Mouse (Mus musculus) CH12.LX (cell line): Measurements from ENCODE around the gene Myh13. TPM values are rescaled to one million over a fixed set of nuclear protein-coding genes. Genes with fewer than 3 reads are reported as not detected.

Experiments
- DNase-seq: peaks from one replicate; pipeline ENCODE4 v3.0.0-alpha.2; 2013; ENCODE audit errors: extremely low read depth
- H3K27ac ChIP-seq: 2 replicates; pipeline ENCODE4 v1.5.1; 2012; ENCODE audit warnings: low read depth, mild to moderate bottlenecking, control low read depth, moderate library complexity; ENCODE audit not compliant: insufficient read depth
- H3K27me3 ChIP-seq: replicated peaks from 2 replicates; pipeline ENCODE3; 2012; ENCODE audit warnings: inconsistent platforms
- H3K36me3 ChIP-seq, 2 experiments: replicated peaks in 1 of 2; 2 replicates each; pipeline versions ENCODE3 to v1.6.1; 2012; ENCODE audit warnings: inconsistent platforms in 1 of 2, low read length in 1 of 2, mild to moderate bottlenecking in 1 of 2, mixed read lengths in 1 of 2, moderate library complexity in 1 of 2; ENCODE audit not compliant: control insufficient read depth in 1 of 2, insufficient read depth in 1 of 2
- H3K4me1 ChIP-seq, 2 experiments: 2 replicates each; pipeline ENCODE4 v1.6.1; 2012; ENCODE audit warnings: inconsistent platforms in 1 of 2, moderate library complexity in 1 of 2; ENCODE audit not compliant: insufficient read depth in 2 of 2, control insufficient read depth in 1 of 2
- H3K4me2 ChIP-seq: 2 replicates; pipeline ENCODE4 v1.6.1; 2012; ENCODE audit warnings: low read depth, mild to moderate bottlenecking, control low read depth; ENCODE audit not compliant: poor library complexity, insufficient read depth, severe bottlenecking
- H3K4me3 ChIP-seq, 3 experiments: fragments of 150-350 bp in 1 of 3; sonication (generic) in 1 of 3; replicated peaks in 1 of 3; 2 replicates each; pipeline versions ENCODE3 to v1.5.1; 2011 to 2012; ENCODE audit warnings: low read depth in 2 of 3, low read length in 2 of 3, mild to moderate bottlenecking in 2 of 3, moderate library complexity in 2 of 3, control low read depth in 1 of 3, improper control_type of control experiment in 1 of 3, inconsistent platforms in 1 of 3, mixed read lengths in 1 of 3; ENCODE audit not compliant: poor library complexity in 1 of 3
- H3K79me2 ChIP-seq: replicated peaks from 2 replicates; pipeline ENCODE4 v1.6.1; 2012; ENCODE audit warnings: mild to moderate bottlenecking, moderate library complexity; ENCODE audit not compliant: control insufficient read depth, poor library complexity, insufficient read depth, severe bottlenecking; ENCODE audit errors: extremely low read depth
- H3K9ac ChIP-seq: 2 replicates; pipeline ENCODE4 v1.6.1; 2012; ENCODE audit warnings: low read depth, mild to moderate bottlenecking, control low read depth, moderate library complexity; ENCODE audit not compliant: insufficient read depth
- H3K9me3 ChIP-seq: replicated peaks from 2 replicates; pipeline ENCODE3; 2012; ENCODE audit warnings: low read length, inconsistent platforms, mixed read lengths
- CTCF ChIP-seq, 2 experiments: IDR thresholded peaks in 1 of 2; conservative IDR thresholded peaks in 1 of 2; 2 replicates each; pipeline ENCODE4 v1.5.1; 2011 to 2012; ENCODE audit warnings: low read depth in 2 of 2, low read length in 2 of 2, improper control_type of control experiment in 1 of 2, inconsistent platforms in 1 of 2, mild to moderate bottlenecking in 1 of 2, moderate library complexity in 1 of 2
- E2F4 ChIP-seq: IDR thresholded peaks from 2 replicates; pipeline ENCODE4 v1.6.1; 2011; ENCODE audit warnings: low read depth, low read length, improper control_type of control experiment; ENCODE audit not compliant: insufficient replicate concordance
- ELF1 ChIP-seq: IDR thresholded peaks from 2 replicates; pipeline ENCODE4 v1.6.1; 2014; ENCODE audit warnings: low read depth, mild to moderate bottlenecking, inconsistent platforms, low read length, improper control_type of control experiment
- ETS1 ChIP-seq: conservative IDR thresholded peaks from 2 replicates; pipeline ENCODE4 v1.6.1; 2012; ENCODE audit warnings: low read depth, mild to moderate bottlenecking, inconsistent platforms, low read length, improper control_type of control experiment, moderate library complexity
- IRF4 ChIP-seq: IDR thresholded peaks from 2 replicates; pipeline ENCODE4 v1.6.1; 2014; ENCODE audit warnings: low read depth, mild to moderate bottlenecking, inconsistent platforms, low read length, improper control_type of control experiment
- JUND ChIP-seq: conservative IDR thresholded peaks from 2 replicates; pipeline ENCODE4 v1.6.1; 2011; ENCODE audit warnings: low read depth, low read length, improper control_type of control experiment
- KAT2A ChIP-seq: IDR thresholded peaks from 2 replicates; pipeline ENCODE4 v1.6.1; 2012; ENCODE audit warnings: low read length, improper control_type of control experiment, inconsistent platforms; ENCODE audit not compliant: insufficient replicate concordance
- MAZ ChIP-seq: IDR thresholded peaks from 2 replicates; pipeline ENCODE4 v1.6.1; 2012; ENCODE audit warnings: low read depth, mild to moderate bottlenecking, inconsistent platforms, low read length, improper control_type of control experiment, moderate library complexity
- MEF2A ChIP-seq: IDR thresholded peaks from 2 replicates; pipeline ENCODE4 v1.6.1; 2014; ENCODE audit warnings: low read depth, mild to moderate bottlenecking, inconsistent platforms, low read length, improper control_type of control experiment, borderline replicate concordance
- PAX5 ChIP-seq: IDR thresholded peaks from 2 replicates; pipeline ENCODE4 v1.6.1; 2012; ENCODE audit warnings: low read length, inconsistent platforms, mixed read lengths
- RAD21 ChIP-seq: IDR thresholded peaks from 2 replicates; pipeline ENCODE4 v1.6.1; 2011; ENCODE audit warnings: low read depth, mild to moderate bottlenecking, low read length, improper control_type of control experiment, moderate library complexity
- SIN3A ChIP-seq: IDR thresholded peaks from 2 replicates; pipeline ENCODE4 v1.6.1; 2012; ENCODE audit warnings: low read length, improper control_type of control experiment, inconsistent platforms
- SMC3 ChIP-seq: IDR thresholded peaks from 2 replicates; pipeline ENCODE4 v1.6.1; 2011; ENCODE audit warnings: low read depth, low read length, improper control_type of control experiment
- TCF12 ChIP-seq: IDR thresholded peaks from 2 replicates; pipeline ENCODE4 v1.6.1; 2014; ENCODE audit warnings: low read depth, mild to moderate bottlenecking, inconsistent platforms, low read length, improper control_type of control experiment
- UBTF ChIP-seq: IDR thresholded peaks from 2 replicates; pipeline ENCODE4 v1.6.1; 2012; ENCODE audit warnings: low read depth, mild to moderate bottlenecking, inconsistent platforms, low read length, improper control_type of control experiment, moderate library complexity
- USF2 ChIP-seq: conservative IDR thresholded peaks from 2 replicates; pipeline ENCODE4 v1.6.1; 2011; ENCODE audit warnings: low read depth, low read length, improper control_type of control experiment
- ZC3H11A ChIP-seq: IDR thresholded peaks from 2 replicates; pipeline ENCODE4 v1.6.1; 2012; ENCODE audit warnings: low read depth, mild to moderate bottlenecking, inconsistent platforms, low read length, improper control_type of control experiment
- ZKSCAN1 ChIP-seq: IDR thresholded peaks from 2 replicates; pipeline ENCODE4 v1.6.1; 2012; ENCODE audit warnings: low read depth, inconsistent platforms, low read length, improper control_type of control experiment, borderline replicate concordance
- ZMIZ1 ChIP-seq: IDR thresholded peaks from 2 replicates; pipeline ENCODE4 v1.6.1; 2012; ENCODE audit warnings: low read depth, mild to moderate bottlenecking, inconsistent platforms, low read length, improper control_type of control experiment
- ZNF384 ChIP-seq: IDR thresholded peaks from 2 replicates; pipeline ENCODE4 v1.6.1; 2012; ENCODE audit warnings: low read depth, low read length, improper control_type of control experiment, inconsistent platforms
- dilution Hi-C: fragments of 300-500 bp; cut with MboI; formaldehyde crosslinking; loops from 2 replicates; pipeline ENCODE4 v1.14.3; 2020; ENCODE audit warnings: low sequenced_read_pairs; ENCODE audit not compliant: extremely low pct_unique_long_range_greater_than_20kb, extremely low pct_ligation_motif_present
- in situ Hi-C: fragments of 300-500 bp; cut with MboI; formaldehyde crosslinking; loops from 3 replicates; pipeline ENCODE4 v1.14.3; 2019; ENCODE audit warnings: low sequenced_read_pairs, low pct_ligation_motif_present, low pct_unique_long_range_greater_than_20kb, mixed read lengths
- polyA plus RNA-seq: library from polyadenylated mRNA; unstranded; fragments of >175 nt; gene quantifications from 2 replicates; pipeline ENCODE4 v1.2.1, GENCODE M21; 2012; ENCODE audit warnings: low read depth; ENCODE audit not compliant: insufficient read length
- total RNA-seq, 2 experiments: library from RNA; depleted of rRNA; stranded (reverse); fragments of 300-350 nt in 1 of 2; fragments of >200 nt in 1 of 2; gene quantifications; 2 replicates each; pipeline ENCODE4 v1.2.3; 2012 to 2014

Gene Myh13
- total and polyA plus RNA-seq, 3 experiments, result 1.1 to 2.4 (median 2.1) TPM

- no peaks in the 10 kb centered on the region for H3K27me3 ChIP-seq
- DNase-seq, result peak; percentile 75
- dilution Hi-C loops, result no loop called here
- peaks cover 2 to 26% of the 10 kb centered on the region in 2 experiments; a peak in 2 of 4 replicates for H3K4me1 ChIP-seq
- H3K9ac ChIP-seq, result no peak overlapping the region
- no peaks in the 10 kb centered on the region for H3K79me2 ChIP-seq
- no peak overlapping the region for H3K4me3 ChIP-seq
- in situ Hi-C loops, result no loop called here
- H3K4me2 ChIP-seq, result no peak overlapping the region
- H3K36me3 ChIP-seq, result no peaks in the 10 kb centered on the region
- peak; percentile 21; the same call in 1 of the 2 replicates for TF ChIP-seq JUND
- no peak for TF ChIP-seq USF2
- TF ChIP-seq RAD21, result peak; percentile 87
- peak; percentile 60 for TF ChIP-seq ZC3H11A
- TF ChIP-seq SIN3A, result 0 out of 2 replicates have a peak, but pooled peaks have one; percentile 20
- TF ChIP-seq SMC3, result peak; percentile 94
- peak; percentile 92 to 96 for TF ChIP-seq CTCF (conservative IDR thresholded peaks at IDR 0.05 in 1 of 2, IDR thresholded peaks at IDR 0.05 in 1 of 2; ENCODE audit: low read depth in 2 of 2, low read length in 2 of 2)
- TF ChIP-seq PAX5, result no peak
- TF ChIP-seq UBTF, result no peak
- 0 out of 2 replicates have a peak, but pooled peaks have one; percentile 44 for TF ChIP-seq MEF2A
- no peak overlapping the region for H3K27ac ChIP-seq
- H3K9me3 ChIP-seq, result no peaks in the 10 kb centered on the region
Observed at GRCm38 (mm10) chr11:67373333-67373732, 51.9 kb downstream of the Myh13 start.

- H3K27me3 ChIP-seq, result no peaks in the 10 kb centered on the region
- no peak overlapping the region for H3K27ac ChIP-seq
- dilution Hi-C loops, result no loop called here
- peaks cover 2 to 36% of the 10 kb centered on the region in 2 experiments; a peak in 2 of 4 replicates for H3K4me1 ChIP-seq
- H3K4me3 ChIP-seq, result no peak overlapping the region
- in situ Hi-C loops, result no loop called here
- H3K9me3 ChIP-seq, result no peaks in the 10 kb centered on the region
- H3K79me2 ChIP-seq, result no peaks in the 10 kb centered on the region
- TF ChIP-seq ELF1 (no peak), SMC3 (peak; percentile 79), IRF4 (no peak), USF2 (no peak), SIN3A (no peak), MEF2A (no peak), KAT2A (no peak), TCF12 (no peak), ZNF384 (no peak), ZKSCAN1 (no peak), ETS1 (no peak), RAD21 (peak; percentile 81), CTCF (conservative IDR thresholded peaks at IDR 0.05 in 1 of 2, IDR thresholded peaks at IDR 0.05 in 1 of 2; ENCODE audit: low read depth in 2 of 2, low read length in 2 of 2) (peak; percentile 91 to 92), ZMIZ1 (no peak), MAZ (peak; percentile 89; the same call in 1 of the 2 replicates), E2F4 (no peak)
- H3K36me3 ChIP-seq, result no peaks in the 10 kb centered on the region
- H3K4me2 ChIP-seq, result no peak overlapping the region
- DNase-seq, result peak; percentile 76
- H3K9ac ChIP-seq, result no peak overlapping the region
Observed at GRCm38 (mm10) chr11:67376308-67376707, 54.9 kb downstream of the Myh13 start.
